Mouse (Mus musculus) liver, embryonic 14.5 days (tissue): ENCODE results near the gene Atxn1. TPM values are rescaled to one million over a fixed set of nuclear protein-coding genes. Genes with fewer than 3 reads are reported as not detected.
A peak's percentile ranks its signal among the peaks of the same experiment; 100 is the strongest.

Experiments used
- ATAC-seq: fragments of 200-750 bp; cut with Nextera tagmentation; 2 replicates; pipeline ENCODE4 v1.8.0; 2017; ENCODE audit warnings: moderate number of reproducible peaks, mild to moderate bottlenecking, moderate library complexity; ENCODE audit not compliant: insufficient read depth
- DNase-seq, 3 experiments: peaks; one replicate each; pipeline ENCODE4 v3.0.0-alpha.2; 2012 to 2013; ENCODE audit warnings: low read depth in 3 of 3, low spot score in 3 of 3
- H3K27ac ChIP-seq: fragments of 300-500 bp; sonication (generic); 2 replicates; pipeline ENCODE4 v1.5.1; 2014; ENCODE audit warnings: moderate library complexity, mild to moderate bottlenecking, control low read depth, inconsistent platforms
- H3K27me3 ChIP-seq: fragments of 300-500 bp; sonication (generic); 2 replicates; pipeline ENCODE4 v1.6.1; 2014; ENCODE audit warnings: mild to moderate bottlenecking, low read length, moderate library complexity; ENCODE audit not compliant: control insufficient read depth, insufficient read depth
- H3K36me3 ChIP-seq: fragments of 300-500 bp; sonication (generic); replicated peaks from 2 replicates; pipeline ENCODE4 v1.6.1; 2014; ENCODE audit warnings: low read depth; ENCODE audit not compliant: control insufficient read depth, insufficient read depth
- H3K4me1 ChIP-seq, 2 experiments: fragments of 200-500 bp in 1 of 2; fragments of 300-500 bp in 1 of 2; sonication (generic) in 1 of 2; replicated peaks; 2 replicates each; pipeline ENCODE4 v1.6.1; 2012 to 2014; ENCODE audit warnings: antibody characterized with exemption in 1 of 2, inconsistent platforms in 1 of 2, low read length in 1 of 2; ENCODE audit not compliant: control insufficient read depth in 2 of 2, insufficient read depth in 2 of 2
- H3K4me2 ChIP-seq: fragments of 300-500 bp; sonication (generic); 2 replicates; pipeline ENCODE4 v1.6.1; 2014; ENCODE audit warnings: low read depth, mild to moderate bottlenecking, control low read depth, moderate library complexity
- H3K4me3 ChIP-seq, 2 experiments: fragments of 200-500 bp in 1 of 2; fragments of 300-500 bp in 1 of 2; sonication (generic) in 1 of 2; 2 replicates each; pipeline ENCODE4 v1.5.1; 2012 to 2014; ENCODE audit warnings: low read depth in 2 of 2, low read length in 2 of 2, mild to moderate bottlenecking in 2 of 2, control low read depth in 1 of 2, inconsistent platforms in 1 of 2, moderate library complexity in 1 of 2; ENCODE audit not compliant: insufficient read depth in 1 of 2
- H3K9ac ChIP-seq: fragments of 300-500 bp; sonication (generic); replicated peaks from 2 replicates; pipeline ENCODE4 v1.6.1; 2014; ENCODE audit warnings: mild to moderate bottlenecking, control low read depth, moderate library complexity
- H3K9me3 ChIP-seq: fragments of 300-500 bp; sonication (generic); 2 replicates; pipeline ENCODE4 v1.6.1; 2016; ENCODE audit warnings: low read length, mixed read lengths; ENCODE audit not compliant: control insufficient read depth
- CTCF ChIP-seq: IDR thresholded peaks from 2 replicates; pipeline ENCODE4 v1.5.1; 2016; ENCODE audit warnings: antibody characterized with exemption, low read depth, control low read depth
- EP300 ChIP-seq: IDR thresholded peaks from 2 replicates; pipeline ENCODE4 v1.6.1; 2016; ENCODE audit warnings: antibody characterized with exemption, low read depth
- WGBS: fragments of 180-500 bp; shearing (Covaris S2); extraction: QIAGEN DNeasy Blood & Tissue Kit; methylation state at CpG from one replicate; pipeline ENCODE4 v1.1.7; 2014; ENCODE audit not compliant: insufficient replicate concordance; 5-methylcytosine and 5-hydroxymethylcytosine counted together
- polyA plus RNA-seq, 2 experiments: library from polyadenylated mRNA; depleted of rRNA in 1 of 2; stranded (reverse) in 1 of 2; unstranded in 1 of 2; fragments of >200 nt; fragmentation: Nextera tagmentation in 1 of 2; extraction: Ambion mirVana in 1 of 2; gene quantifications; 2 replicates each; pipeline versions ENCODE4 v1.2.1 to v1.2.3; 2012 to 2014

The Atxn1 gene
- polyA plus RNA-seq, 2 experiments, result 1.0 to 1.2 TPM

DNA sequence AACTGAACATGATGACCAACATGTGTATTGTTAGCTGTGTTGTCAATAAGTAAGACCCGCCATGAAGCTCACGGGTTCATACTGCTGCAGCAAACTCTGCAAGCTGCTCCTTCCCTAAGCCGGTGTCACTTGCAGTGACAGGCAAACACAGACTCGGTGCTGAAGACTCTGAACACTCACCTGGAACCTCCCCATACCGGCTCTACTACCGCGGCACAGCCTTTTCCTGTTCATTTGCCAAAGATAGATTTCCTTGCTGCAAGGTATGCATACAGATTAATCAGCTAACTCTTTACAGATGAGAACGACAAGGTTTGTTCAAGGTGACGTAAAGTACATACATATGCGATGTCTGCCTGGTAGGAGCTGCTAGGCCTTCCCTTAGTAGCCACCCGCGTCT, 344.1 kb downstream of the Atxn1 start:
- Histone ChIP-seq H3K9ac (no peak overlapping the region), H3K4me3 (no peak overlapping the region), H3K27ac (no peak overlapping the region), H3K4me2 (no peak overlapping the region), H3K27me3 (no peaks in the 10 kb centered on the region), H3K9me3 (peaks cover 5% of the 10 kb centered on the region), H3K4me1 (no peaks in the 10 kb centered on the region; a peak in 1 of 4 replicates), H3K36me3 (no peaks in the 10 kb centered on the region)
- ATAC-seq (no peak), DNase-seq (no peak)
- WGBS, result 70% methylated on average over 12 of the region's 12 CpGs
- TF ChIP-seq EP300, result no peak

DNA sequence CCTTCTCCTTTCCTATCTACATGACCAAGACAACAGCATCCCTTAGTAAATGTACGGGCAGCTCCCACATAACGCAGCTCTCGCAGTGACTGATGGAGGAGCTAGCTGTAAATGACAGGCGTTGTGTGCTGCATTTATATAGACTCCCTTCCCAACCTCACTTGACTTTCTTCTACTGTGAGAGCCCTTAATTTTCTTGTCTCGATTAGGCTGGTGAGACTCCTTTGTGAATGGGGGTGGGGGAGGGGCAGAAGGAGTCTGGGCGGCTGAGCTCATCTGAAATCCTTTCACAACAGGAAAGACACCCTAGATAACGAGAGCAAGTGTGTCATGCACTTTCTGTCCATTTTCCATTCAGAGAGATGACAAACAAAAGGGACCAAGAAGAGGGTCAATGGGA, 344.5 kb downstream of the Atxn1 start:
- H3K9me3 ChIP-seq, result peaks cover 5% of the 10 kb centered on the region
- H3K27ac ChIP-seq, result no peak overlapping the region
- no peaks in the 10 kb centered on the region; a peak in 1 of 4 replicates for H3K4me1 ChIP-seq
- TF ChIP-seq CTCF (no peak), EP300 (no peak)
- no peaks in the 10 kb centered on the region for H3K27me3 ChIP-seq
- H3K9ac ChIP-seq, result no peak overlapping the region
- ATAC-seq (no peak), DNase-seq (no peak)
- no peaks in the 10 kb centered on the region for H3K36me3 ChIP-seq
- no peak overlapping the region for H3K4me2 ChIP-seq
- WGBS, result 51% methylated on average over 7 of the region's 7 CpGs
- no peak overlapping the region for H3K4me3 ChIP-seq

DNA sequence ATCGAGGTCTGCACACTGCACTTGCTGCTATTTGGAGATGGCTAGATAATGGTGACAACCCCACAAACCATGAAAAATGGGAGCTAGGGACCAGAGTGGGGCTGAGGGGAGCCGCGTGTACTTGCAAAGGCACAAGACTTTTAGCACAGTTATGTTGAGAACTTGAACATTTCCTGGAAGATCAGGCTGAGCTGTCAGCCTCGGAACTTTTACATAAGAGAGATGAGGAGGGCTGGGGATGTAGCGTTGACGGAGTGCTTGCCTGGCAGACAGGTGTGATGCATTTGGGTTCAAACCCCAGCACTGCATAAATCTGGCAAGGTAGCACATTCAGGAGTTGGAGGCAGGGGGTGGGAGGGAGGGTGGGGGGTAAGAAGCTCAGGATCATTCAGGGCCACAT, 346.8 kb downstream of the Atxn1 start:
- no peak for TF ChIP-seq EP300
- no peak overlapping the region for H3K4me3 ChIP-seq
- 46% methylated on average over 6 of the region's 6 CpGs for WGBS
- H3K27me3 ChIP-seq, result no peaks in the 10 kb centered on the region
- H3K9me3 ChIP-seq, result no peaks in the 10 kb centered on the region
- no peak for ATAC-seq
- no peaks in the 10 kb centered on the region; a peak in 1 of 4 replicates for H3K4me1 ChIP-seq
- no peak for DNase-seq
- no peaks in the 10 kb centered on the region for H3K36me3 ChIP-seq
- H3K4me2 ChIP-seq, result no peak overlapping the region
- no peak overlapping the region for H3K27ac ChIP-seq
- no peak overlapping the region for H3K9ac ChIP-seq

DNA sequence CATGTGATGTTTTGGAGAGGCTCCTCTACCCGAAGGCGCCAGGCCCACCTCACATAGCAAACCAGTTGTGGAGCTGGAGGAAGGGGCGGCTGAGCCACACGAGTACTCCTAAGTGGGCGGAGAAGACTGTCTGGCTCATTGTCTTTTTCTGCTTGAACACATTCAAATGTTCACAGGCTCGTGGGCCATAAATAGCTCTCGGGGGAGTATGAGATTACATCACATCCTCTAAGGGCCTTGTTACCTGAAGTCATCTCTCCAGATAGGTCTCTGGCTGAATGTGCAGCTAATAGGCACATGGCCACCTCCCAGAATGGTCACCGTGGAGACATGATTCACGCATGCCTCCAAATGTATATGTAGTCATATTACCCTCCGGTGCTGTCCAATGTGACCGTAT, 350.0 kb downstream of the Atxn1 start:
- no peak for ATAC-seq
- no peak overlapping the region for H3K4me2 ChIP-seq
- no peak overlapping the region for H3K9ac ChIP-seq

DNA sequence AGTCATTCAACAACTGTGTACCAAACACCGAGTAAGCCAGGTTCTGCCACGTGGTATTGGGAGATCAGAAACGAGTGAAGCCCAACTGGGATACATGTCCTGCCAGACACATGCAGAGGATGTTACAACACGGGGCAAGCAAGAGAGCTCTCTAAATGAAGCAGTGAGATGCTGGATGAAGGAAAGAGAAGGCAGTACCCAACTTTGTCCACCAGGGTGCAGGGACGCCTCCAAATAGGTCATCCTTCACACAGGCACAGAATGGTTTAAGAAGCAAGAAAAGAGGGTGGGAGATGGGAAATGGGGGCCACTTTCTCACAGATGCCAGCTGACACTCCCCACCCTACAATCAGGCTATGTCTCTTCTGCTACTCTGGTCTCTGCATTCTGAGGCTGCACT, 351.5 kb downstream of the Atxn1 start:
- H3K4me2 ChIP-seq, result no peak overlapping the region
- H3K4me1 ChIP-seq, result no peaks in the 10 kb centered on the region
- no peak overlapping the region for H3K9ac ChIP-seq
- TF ChIP-seq EP300, result no peak
- peak; percentile 76 for TF ChIP-seq CTCF
- no peak overlapping the region for H3K4me3 ChIP-seq
- no peak for ATAC-seq
- peak in 1 of 3 experiments; percentile 4 for DNase-seq
- no peaks in the 10 kb centered on the region for H3K27me3 ChIP-seq
- no peaks in the 10 kb centered on the region for H3K36me3 ChIP-seq
- H3K27ac ChIP-seq, result no peak overlapping the region
- 24% methylated on average over 5 of the region's 5 CpGs for WGBS
- H3K9me3 ChIP-seq, result no peaks in the 10 kb centered on the region; the same call in 1 of the 2 replicates

More for the DNA sequence above, 350.0 kb downstream of the Atxn1 start:
- Histone ChIP-seq H3K36me3 (no peaks in the 10 kb centered on the region), H3K4me1 (no peaks in the 10 kb centered on the region), H3K4me3 (no peak overlapping the region), H3K27ac (no peak overlapping the region), H3K9me3 (no peaks in the 10 kb centered on the region), H3K27me3 (no peaks in the 10 kb centered on the region)
- no peak for DNase-seq
- TF ChIP-seq EP300, result no peak
- 67% methylated on average over 11 of the region's 11 CpGs for WGBS
